Mouse (Mus musculus) lung, postnatal 0 days (tissue): Measurements from ENCODE around the gene Lurap1l.

Experiments
- CTCF ChIP-seq: IDR thresholded peaks from 2 replicates; pipeline ENCODE4 v1.5.1; 2016; ENCODE audit warnings: antibody characterized with exemption, mild to moderate bottlenecking
- EP300 ChIP-seq: IDR thresholded peaks from 2 replicates; pipeline ENCODE4 v1.6.1; 2016; ENCODE audit warnings: antibody characterized with exemption, mild to moderate bottlenecking, control low read depth

DNA sequence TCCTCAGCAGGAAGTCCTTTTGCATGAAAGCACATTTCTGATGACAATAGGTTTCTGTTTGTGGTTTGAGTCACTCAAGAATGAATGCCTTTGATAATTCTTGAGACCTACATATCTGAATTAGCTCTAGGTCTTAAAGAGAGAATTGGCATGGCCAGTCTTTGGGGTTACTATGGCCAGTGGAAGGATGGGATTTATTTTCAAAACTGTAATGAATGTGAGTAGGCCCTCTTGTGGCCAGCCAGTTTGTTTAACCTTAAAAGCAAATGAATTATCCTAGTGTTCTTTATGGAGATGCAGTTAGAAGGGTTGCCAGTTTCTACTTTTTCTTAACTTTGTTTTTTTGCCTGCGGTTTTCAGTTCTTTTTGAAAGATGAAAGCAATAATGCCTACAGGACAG is 42.2 kb downstream of the Lurap1l start:
- TF ChIP-seq CTCF (peak; percentile 56), EP300 (no peak)
